Mouse (Mus musculus) monocyte, adult 59 days (primary cell): ENCODE measurements around the gene Olfr347. TPM values are rescaled to one million over a fixed set of nuclear protein-coding genes. Genes with fewer than 3 reads are reported as not detected.

Source experiments
- total RNA-seq, 2 experiments: library from RNA; stranded (reverse); gene quantifications; one replicate each; pipeline ENCODE4 v1.2.4; 2023

Olfr347 gene
- not detected for total RNA-seq

GRCm38 (mm10) chr2:36731602-36732001 is at the start of gene Olfr347:
Olfr347 (plus strand) TSS chr2:36731902.

DNA sequence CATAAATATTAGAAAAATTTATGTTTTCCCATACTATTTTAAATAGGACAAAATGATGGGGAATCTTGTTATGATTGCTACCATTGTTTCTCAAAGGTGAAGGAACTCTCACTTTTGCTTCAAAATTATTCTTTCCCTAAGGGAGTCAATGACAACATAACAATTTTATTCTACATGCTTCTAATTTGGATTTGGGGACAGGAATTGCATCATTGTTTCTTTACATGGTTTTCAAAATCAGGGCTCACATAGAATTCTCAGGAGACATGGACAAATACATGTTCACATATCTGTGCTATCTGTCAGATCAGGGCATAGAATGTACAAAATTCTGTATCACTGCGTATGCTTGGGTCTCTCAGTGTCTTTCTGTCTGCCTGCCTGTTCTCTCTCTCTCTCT is 46.2 kb upstream of the Olfr347 start, which contains the start of gene Olfr346:
Gene Olfr346 (plus strand): TSS at position 301 of the 400 bp plus-strand sequence.

DNA sequence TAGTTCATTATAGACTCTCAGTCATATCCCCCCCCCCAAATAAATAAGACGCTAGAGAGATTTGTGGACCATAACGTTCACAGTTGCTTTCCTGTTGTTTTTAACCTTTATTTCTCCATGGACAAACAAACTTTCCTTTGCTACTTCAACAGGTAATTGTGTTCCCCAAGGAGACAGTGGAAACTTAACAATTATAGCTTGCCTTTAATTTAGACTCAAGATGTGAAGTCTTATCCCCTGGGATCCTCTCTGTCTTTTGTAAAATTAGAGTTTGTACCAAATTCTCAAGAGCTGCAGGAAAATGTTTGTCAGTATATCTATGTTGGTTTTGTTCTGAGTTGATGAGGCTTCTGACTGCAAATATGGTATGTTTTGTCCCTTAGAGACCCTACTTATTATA is 52.3 kb downstream of the Olfr347 start, which contains the start of gene Olfr348:
Gene Olfr348 (plus strand): TSS at position 301 of the 400 bp plus-strand sequence.

Other genes with a start within 250 kb of the Olfr347 start
- not detected for gene Olfr341, start 249.4 kb upstream of the Olfr347 start, total RNA-seq
- not detected for gene Olfr342, start 206.9 kb upstream of the Olfr347 start, total RNA-seq
- not detected for gene Olfr344, start 165.2 kb upstream of the Olfr347 start, total RNA-seq
- gene Olfr345, start 91.9 kb upstream of the Olfr347 start, total RNA-seq = not detected
- not detected for gene Olfr346, start 46.1 kb upstream of the Olfr347 start, total RNA-seq
- not detected for gene Olfr348, start 52.4 kb downstream of the Olfr347 start, total RNA-seq
- not detected for gene Olfr50, start 58.6 kb downstream of the Olfr347 start, total RNA-seq
- not detected for gene Olfr3, start 85.1 kb downstream of the Olfr347 start, total RNA-seq
- gene Olfr350, start 114.4 kb downstream of the Olfr347 start, total RNA-seq = not detected
- not detected for gene Olfr351, start 130.8 kb downstream of the Olfr347 start, total RNA-seq
- gene Olfr352, start 136.6 kb downstream of the Olfr347 start, total RNA-seq = not detected
- gene Olfr353, start 161.0 kb downstream of the Olfr347 start, total RNA-seq = not detected
- gene Olfr354, start 173.8 kb downstream of the Olfr347 start, total RNA-seq = not detected
- gene Olfr355, start 197.0 kb downstream of the Olfr347 start, total RNA-seq = not detected
- gene Olfr356, start 205.2 kb downstream of the Olfr347 start, total RNA-seq = not detected